Mouse (Mus musculus): ENCODE data around the gene Armh3. TPM values are rescaled to one million over a fixed set of nuclear protein-coding genes. Genes with fewer than 3 reads are reported as not detected.

The Armh3 gene
- polyA plus RNA-seq, 1 experiment: 11.2 TPM

GRCm38 (mm10) chr19:45945986-45946385, 52.3 kb downstream of the Armh3 start:
- Histone ChIP-seq H3K36me3 (ENCODE audit: control insufficient read depth, insufficient read depth, low read length) (0 out of 2 replicates have a peak, but pooled peaks cover 3% of the 10 kb centered on the region), H3K27ac (ENCODE audit: control insufficient read depth, insufficient read depth, low read length) (no peak overlapping the region), H3K4me1 (replicated peaks; ENCODE audit: control insufficient read depth, insufficient read depth, low read length) (no peaks in the 10 kb centered on the region), H3K4me3 (ENCODE audit: control insufficient read depth, insufficient read depth, low read length) (no peak overlapping the region), H3K27me3 (ENCODE audit: control insufficient read depth, insufficient read depth, low read length) (no peaks in the 10 kb centered on the region)
- TF ChIP-seq CTCF (IDR thresholded peaks at IDR 0.05; ENCODE audit: borderline replicate concordance, control insufficient read depth, extremely low read depth, insufficient read depth, low read length, poor library complexity) (no peak), POLR2A (IDR thresholded peaks at IDR 0.05; ENCODE audit: control insufficient read depth, extremely low read depth, insufficient read depth, low read length, poor library complexity) (no peak)
- no peak for DNase-seq
- WGBS: 96% methylated on average over 2 of the region's 2 CpGs

- 94% methylated on average over 4 of the region's 4 CpGs for WGBS
- Histone ChIP-seq H3K36me3 (ENCODE audit: control insufficient read depth, insufficient read depth, low read length) (peaks cover 4% of the 10 kb centered on the region; the same call in 1 of the 2 replicates), H3K27ac (ENCODE audit: control insufficient read depth, insufficient read depth, low read length) (no peak overlapping the region), H3K4me3 (ENCODE audit: control insufficient read depth, insufficient read depth, low read length) (no peak overlapping the region), H3K4me1 (replicated peaks; ENCODE audit: control insufficient read depth, insufficient read depth, low read length) (no peaks in the 10 kb centered on the region), H3K27me3 (ENCODE audit: control insufficient read depth, insufficient read depth, low read length) (no peaks in the 10 kb centered on the region)
- TF ChIP-seq POLR2A (IDR thresholded peaks at IDR 0.05; ENCODE audit: control insufficient read depth, extremely low read depth, insufficient read depth, low read length, poor library complexity) (no peak), CTCF (IDR thresholded peaks at IDR 0.05; ENCODE audit: borderline replicate concordance, control insufficient read depth, extremely low read depth, insufficient read depth, low read length, poor library complexity) (no peak)
- no peak for DNase-seq
These were observed 54.5 kb downstream of the Armh3 start for GRCm38 (mm10) chr19:45943758-45944157.

DNA sequence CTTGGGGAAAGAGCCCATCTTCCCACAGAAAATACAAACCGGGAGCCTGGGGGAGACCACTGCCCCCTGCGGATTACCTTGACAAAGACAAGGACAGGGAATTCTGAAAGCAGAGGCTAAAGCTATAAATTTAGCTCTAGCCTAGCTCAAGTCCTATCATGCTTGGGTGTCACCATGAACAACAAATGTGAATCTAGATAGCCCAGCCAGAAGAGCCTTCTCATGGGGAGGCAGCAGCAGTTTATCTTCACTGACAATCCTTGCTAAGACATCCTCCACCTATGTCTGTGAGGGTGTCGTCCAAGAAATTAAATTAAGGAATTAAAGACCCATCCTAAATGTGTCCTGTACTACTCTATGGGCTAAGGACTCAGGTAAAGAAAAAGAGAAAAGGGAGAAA, 60.2 kb downstream of the Armh3 start:
- no peak for DNase-seq
- Histone ChIP-seq H3K4me3 (ENCODE audit: control insufficient read depth, insufficient read depth, low read length) (no peak overlapping the region), H3K27me3 (ENCODE audit: control insufficient read depth, insufficient read depth, low read length) (no peaks in the 10 kb centered on the region), H3K27ac (ENCODE audit: control insufficient read depth, insufficient read depth, low read length) (no peak overlapping the region), H3K4me1 (replicated peaks; ENCODE audit: control insufficient read depth, insufficient read depth, low read length) (no peaks in the 10 kb centered on the region), H3K36me3 (ENCODE audit: control insufficient read depth, insufficient read depth, low read length) (peaks cover 4% of the 10 kb centered on the region; the same call in 1 of the 2 replicates)
- WGBS: 92% methylated on average over 3 of the region's 3 CpGs
- no peak for TF ChIP-seq POLR2A (IDR thresholded peaks at IDR 0.05; ENCODE audit: control insufficient read depth, extremely low read depth, insufficient read depth, low read length, poor library complexity)
- TF ChIP-seq CTCF (IDR thresholded peaks at IDR 0.05; ENCODE audit: borderline replicate concordance, control insufficient read depth, extremely low read depth, insufficient read depth, low read length, poor library complexity): no peak

DNA sequence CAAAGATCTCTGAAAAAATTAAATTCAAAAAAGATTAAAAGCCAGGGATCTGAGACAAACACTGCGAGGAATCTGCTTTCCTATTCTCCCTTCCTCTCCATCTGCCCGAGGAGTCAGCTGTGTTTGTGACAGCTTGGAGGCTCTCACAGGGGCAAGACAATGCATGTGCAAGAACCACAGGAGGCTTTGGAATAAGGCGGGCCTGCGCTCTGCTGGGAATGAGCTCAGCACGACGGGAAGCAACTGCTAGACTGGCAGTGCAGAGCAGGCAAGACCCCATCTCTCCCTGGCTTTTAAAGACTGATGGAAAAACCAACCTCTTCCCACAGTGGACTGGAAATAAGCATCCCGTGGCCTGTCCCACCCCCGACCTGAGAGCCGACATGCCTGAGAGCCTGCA, 60.8 kb downstream of the Armh3 start:
- Histone ChIP-seq H3K4me3 (ENCODE audit: control insufficient read depth, insufficient read depth, low read length) (no peak overlapping the region), H3K27me3 (ENCODE audit: control insufficient read depth, insufficient read depth, low read length) (no peaks in the 10 kb centered on the region), H3K4me1 (replicated peaks; ENCODE audit: control insufficient read depth, insufficient read depth, low read length) (no peaks in the 10 kb centered on the region), H3K36me3 (ENCODE audit: control insufficient read depth, insufficient read depth, low read length) (peaks cover 4% of the 10 kb centered on the region; the same call in 1 of the 2 replicates), H3K27ac (ENCODE audit: control insufficient read depth, insufficient read depth, low read length) (no peak overlapping the region)
- no peak for TF ChIP-seq POLR2A (IDR thresholded peaks at IDR 0.05; ENCODE audit: control insufficient read depth, extremely low read depth, insufficient read depth, low read length, poor library complexity)
- no peak for TF ChIP-seq CTCF (IDR thresholded peaks at IDR 0.05; ENCODE audit: borderline replicate concordance, control insufficient read depth, extremely low read depth, insufficient read depth, low read length, poor library complexity)
- DNase-seq: no peak
- WGBS: 93% methylated on average over 9 of the region's 9 CpGs

GRCm38 (mm10) chr19:45927236-45927635, 71.1 kb downstream of the Armh3 start:
- no peak for TF ChIP-seq POLR2A (IDR thresholded peaks at IDR 0.05; ENCODE audit: control insufficient read depth, extremely low read depth, insufficient read depth, low read length, poor library complexity)
- TF ChIP-seq CTCF (IDR thresholded peaks at IDR 0.05; ENCODE audit: borderline replicate concordance, control insufficient read depth, extremely low read depth, insufficient read depth, low read length, poor library complexity): no peak
- Histone ChIP-seq H3K27me3 (ENCODE audit: control insufficient read depth, insufficient read depth, low read length) (no peaks in the 10 kb centered on the region), H3K27ac (ENCODE audit: control insufficient read depth, insufficient read depth, low read length) (no peak overlapping the region), H3K4me1 (replicated peaks; ENCODE audit: control insufficient read depth, insufficient read depth, low read length) (no peaks in the 10 kb centered on the region), H3K36me3 (ENCODE audit: control insufficient read depth, insufficient read depth, low read length) (no peaks in the 10 kb centered on the region; the same call in 1 of the 2 replicates), H3K4me3 (ENCODE audit: control insufficient read depth, insufficient read depth, low read length) (no peak overlapping the region)
- 97% methylated on average over 5 of the region's 5 CpGs for WGBS
- no peak for DNase-seq

DNA sequence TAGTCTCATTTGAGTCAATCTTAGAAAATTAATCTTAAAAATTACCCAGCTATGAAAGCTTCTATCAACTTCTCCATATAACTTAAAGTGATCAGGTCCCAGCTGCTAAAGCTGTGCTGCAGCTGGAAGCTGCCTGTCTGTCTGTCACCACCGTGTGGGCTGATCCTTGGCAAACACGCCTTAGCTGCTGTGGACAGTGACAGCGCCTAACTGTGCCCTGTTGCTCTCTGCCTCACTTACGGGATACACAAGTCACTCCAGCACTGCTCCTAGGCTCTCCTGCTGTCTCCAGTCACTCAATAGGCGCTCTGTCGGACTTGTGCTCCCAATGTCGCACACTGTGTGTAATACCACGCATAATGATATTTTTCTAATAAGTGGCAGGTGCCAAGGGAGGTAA, 71.9 kb downstream of the Armh3 start:
- H3K27ac ChIP-seq (ENCODE audit: control insufficient read depth, insufficient read depth, low read length): no peak overlapping the region
- TF ChIP-seq CTCF (IDR thresholded peaks at IDR 0.05; ENCODE audit: borderline replicate concordance, control insufficient read depth, extremely low read depth, insufficient read depth, low read length, poor library complexity) (no peak), POLR2A (IDR thresholded peaks at IDR 0.05; ENCODE audit: control insufficient read depth, extremely low read depth, insufficient read depth, low read length, poor library complexity) (no peak)
- no peaks in the 10 kb centered on the region; the same call in 1 of the 2 replicates for H3K36me3 ChIP-seq (ENCODE audit: control insufficient read depth, insufficient read depth, low read length)
- no peaks in the 10 kb centered on the region for H3K27me3 ChIP-seq (ENCODE audit: control insufficient read depth, insufficient read depth, low read length)
- WGBS: 98% methylated on average over 8 of the region's 8 CpGs
- no peaks in the 10 kb centered on the region for H3K4me1 ChIP-seq (replicated peaks; ENCODE audit: control insufficient read depth, insufficient read depth, low read length)
- DNase-seq: no peak
- no peak overlapping the region for H3K4me3 ChIP-seq (ENCODE audit: control insufficient read depth, insufficient read depth, low read length)

Data from thymus, adult 2 months (tissue).